Mouse (Mus musculus) A20 (cell line): ENCODE results near the gene Eapp.
"Not testable (repeated sequence)": the region's sequence is repeated elsewhere in the genome, so short reads cannot be mapped to it uniquely, and the experiment has no call there.

Source experiments
- DNase-seq: peaks from one replicate; pipeline ENCODE4 v3.0.0-alpha.2; 2011; ENCODE audit warnings: low read depth, low spot score

Gene Eapp

DNA sequence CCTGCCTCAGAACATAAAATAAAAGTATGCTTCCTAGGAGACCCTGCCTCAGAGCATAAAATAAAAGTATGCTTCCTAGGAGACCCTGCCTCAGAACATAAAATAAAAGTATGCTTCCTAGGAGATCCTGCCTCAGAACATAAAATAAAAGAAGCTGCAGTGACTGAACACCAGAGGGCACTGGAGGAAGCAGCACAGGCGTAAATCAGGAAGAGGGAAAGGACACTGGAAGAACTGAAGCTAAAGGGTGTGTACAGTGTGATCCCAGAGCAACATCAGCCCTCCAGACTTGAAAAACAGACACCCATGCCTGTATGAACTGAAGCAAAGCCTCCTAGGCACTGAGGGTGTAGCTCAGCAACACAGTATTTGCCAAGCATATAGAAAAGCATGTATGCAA lies 12.5 kb downstream of the Eapp start:
- DNase-seq = peak; percentile 29

GRCm38 (mm10) chr12:54676709-54677108 lies 19.0 kb downstream of the Eapp start:
- DNase-seq = no peak

- no peak for DNase-seq
These were observed 20.3 kb downstream of the Eapp start for GRCm38 (mm10) chr12:54675396-54675795.

- DNase-seq = no peak
These were observed 24.4 kb downstream of the Eapp start for GRCm38 (mm10) chr12:54671262-54671661.

DNA sequence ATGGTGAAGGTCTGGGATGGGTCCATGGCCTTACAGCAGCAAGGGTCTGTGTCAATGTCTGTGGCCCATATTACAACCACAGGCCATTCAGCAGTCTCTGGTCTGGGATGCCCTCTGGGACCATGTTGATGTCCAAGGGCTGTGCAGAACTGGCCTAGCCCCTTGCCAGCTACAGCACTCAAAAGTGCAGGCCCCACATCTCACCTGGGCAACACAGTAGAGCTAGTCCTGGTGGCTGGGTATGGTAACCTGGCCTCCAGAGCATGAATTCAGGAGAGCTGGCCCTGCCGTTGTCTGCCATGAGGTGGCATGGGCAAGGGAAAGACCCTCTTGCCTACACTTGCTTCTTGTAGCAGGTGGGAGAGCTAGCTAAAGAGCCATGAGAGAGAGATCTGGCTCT lies 27.6 kb downstream of the Eapp start:
- DNase-seq = no peak

GRCm38 (mm10) chr12:54665526-54665925 lies 30.2 kb downstream of the Eapp start:
- DNase-seq = no peak

DNA sequence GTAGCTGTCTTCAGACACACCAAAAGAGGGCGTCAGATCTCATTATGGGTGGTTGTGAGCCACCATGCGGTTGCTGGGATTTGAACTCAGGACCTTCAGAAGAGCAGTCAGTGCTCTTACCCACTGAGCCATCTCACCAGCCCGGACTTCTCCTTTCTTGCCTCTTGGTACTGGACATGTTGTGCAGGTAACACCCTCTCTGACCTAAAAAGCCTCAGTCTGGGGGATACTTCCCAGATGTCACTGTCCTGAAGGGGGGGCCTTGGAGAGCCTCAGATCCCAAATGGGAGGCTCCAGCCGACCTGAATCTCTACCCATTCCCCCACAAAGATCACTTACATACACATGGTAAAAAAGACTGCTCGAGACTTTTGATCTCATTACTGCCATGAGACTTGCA lies 34.2 kb downstream of the Eapp start:
- DNase-seq = not testable (repeated sequence)

- DNase-seq = no peak
These were observed 35.8 kb downstream of the Eapp start for GRCm38 (mm10) chr12:54659901-54660300.

GRCm38 (mm10) chr12:54658425-54659092 lies 37.1 kb downstream of the Eapp start:
- peak; percentile 73 for DNase-seq

- no peak for DNase-seq
These were observed 37.7 kb downstream of the Eapp start for GRCm38 (mm10) chr12:54657951-54658350.

GRCm38 (mm10) chr12:54657226-54657625 lies 38.5 kb downstream of the Eapp start:
- DNase-seq = no peak

DNA sequence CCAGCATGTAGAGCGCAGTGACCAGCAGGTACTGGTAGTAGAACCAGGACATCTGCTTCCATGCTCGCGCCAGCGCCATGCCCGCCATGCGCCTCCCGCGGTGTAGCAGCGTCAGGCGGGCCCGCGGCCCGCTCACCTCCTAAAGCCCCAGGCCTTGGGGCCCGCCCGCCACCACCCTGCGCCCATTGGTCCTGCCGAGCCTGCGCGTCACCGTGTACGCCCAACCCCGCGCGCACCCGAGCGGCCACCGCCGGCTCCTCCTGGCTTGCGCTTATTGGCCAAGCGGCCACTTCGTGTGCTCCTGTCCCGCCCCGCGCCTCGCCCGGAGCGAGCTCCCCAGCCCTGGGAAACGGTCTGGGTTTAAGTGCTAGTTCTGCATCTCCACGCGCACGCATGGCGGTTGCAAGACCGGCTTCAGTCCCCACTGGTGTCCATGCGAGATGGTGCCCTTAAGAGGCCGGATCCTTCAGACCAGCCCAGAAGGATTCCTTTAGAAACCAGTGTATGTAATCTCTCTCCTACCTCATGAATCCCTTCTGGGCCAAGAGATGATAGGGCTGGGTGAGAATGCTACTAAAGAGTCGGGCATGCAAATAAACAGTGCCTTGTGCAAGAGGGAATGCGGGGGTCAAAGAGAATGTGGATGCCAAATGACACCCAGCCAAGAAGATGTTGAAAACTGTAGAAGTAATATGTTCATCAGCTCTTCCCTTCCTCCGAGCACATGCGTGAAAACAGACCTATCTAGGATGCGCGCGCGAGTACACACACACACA lies 39.1 kb downstream of the Eapp start, which contains the start of gene Sptssa:
Sptssa (minus strand) TSS at position 178 of the 776 bp plus-strand sequence.
- DNase-seq = peak; percentile 98

DNA sequence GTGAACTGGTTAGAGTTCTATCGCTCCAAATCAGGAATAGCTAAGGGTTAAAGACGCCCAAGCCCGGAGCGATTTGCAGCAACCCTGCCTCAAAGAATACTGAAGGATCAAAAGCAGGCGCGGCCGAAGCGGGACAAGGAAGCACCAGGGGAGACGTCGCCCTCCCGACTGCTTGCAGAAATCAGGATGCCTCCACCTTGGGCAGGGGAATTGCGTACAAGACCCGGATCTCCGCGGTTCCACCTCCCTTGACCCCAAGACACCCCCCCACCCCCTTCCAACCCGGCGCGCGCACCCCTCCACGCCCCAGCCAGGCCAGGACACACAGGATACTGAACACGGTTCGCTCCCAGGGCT lies 39.7 kb downstream of the Eapp start:
- DNase-seq = no peak

DNA sequence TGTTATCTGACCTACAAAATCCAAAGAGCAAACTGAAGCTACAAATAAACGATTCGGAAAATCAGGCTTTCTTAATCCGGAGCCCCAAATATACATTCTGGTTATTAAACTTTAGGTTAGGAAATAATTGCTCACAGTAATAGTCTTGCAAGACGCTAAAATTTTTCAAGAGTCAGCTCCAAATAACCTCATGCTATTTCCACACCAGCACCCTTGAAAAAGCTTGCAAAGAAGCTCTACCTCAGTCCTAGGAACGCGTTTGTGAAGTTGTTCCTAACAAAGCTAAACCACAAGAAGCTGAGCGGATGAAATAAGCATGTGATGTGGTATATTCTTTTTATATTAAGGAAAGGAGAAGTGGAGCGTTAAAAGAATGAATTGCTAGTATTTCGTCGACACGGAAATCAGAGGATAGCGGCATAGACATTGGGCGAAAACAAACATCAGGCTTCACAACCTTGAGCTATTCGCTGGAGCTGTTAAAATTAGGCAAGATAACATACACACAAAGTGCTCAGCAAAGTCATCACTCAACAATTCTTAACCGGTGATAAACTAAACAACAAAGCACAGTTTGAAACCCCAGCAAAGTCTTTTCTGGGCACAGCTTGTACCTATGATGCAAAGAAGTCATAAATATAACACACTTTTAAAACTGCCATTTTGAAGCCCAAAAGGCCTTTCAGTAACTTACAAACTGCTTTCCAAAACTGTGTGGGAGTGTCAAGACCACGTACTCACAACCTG lies 40.2 kb downstream of the Eapp start:
- peak; percentile 66 for DNase-seq

- peak; percentile 63 for DNase-seq
These were observed 41.0 kb downstream of the Eapp start for GRCm38 (mm10) chr12:54654741-54655140.

- no peak for DNase-seq
These were observed 41.6 kb downstream of the Eapp start for GRCm38 (mm10) chr12:54654141-54654540.

DNA sequence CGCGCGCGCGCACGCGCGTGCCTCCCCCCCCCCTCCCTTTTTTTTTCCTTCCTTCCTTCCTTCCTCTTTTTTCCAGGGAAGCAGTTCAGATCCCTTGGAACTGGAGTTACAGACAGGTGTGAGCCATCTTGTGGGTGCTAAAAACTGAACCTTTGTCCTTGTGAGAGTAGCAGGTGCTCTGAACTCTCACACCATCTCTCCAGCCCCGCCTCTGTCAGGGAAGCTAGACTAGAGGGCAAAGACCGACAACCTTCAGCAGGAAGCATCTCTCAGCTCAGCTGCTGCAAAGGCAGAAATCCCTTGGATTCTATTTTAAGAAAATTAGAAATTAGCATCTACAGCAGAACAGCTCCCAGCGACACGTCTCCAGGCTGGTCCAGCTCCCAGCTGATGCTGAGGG lies 43.4 kb downstream of the Eapp start:
- no peak for DNase-seq

DNA sequence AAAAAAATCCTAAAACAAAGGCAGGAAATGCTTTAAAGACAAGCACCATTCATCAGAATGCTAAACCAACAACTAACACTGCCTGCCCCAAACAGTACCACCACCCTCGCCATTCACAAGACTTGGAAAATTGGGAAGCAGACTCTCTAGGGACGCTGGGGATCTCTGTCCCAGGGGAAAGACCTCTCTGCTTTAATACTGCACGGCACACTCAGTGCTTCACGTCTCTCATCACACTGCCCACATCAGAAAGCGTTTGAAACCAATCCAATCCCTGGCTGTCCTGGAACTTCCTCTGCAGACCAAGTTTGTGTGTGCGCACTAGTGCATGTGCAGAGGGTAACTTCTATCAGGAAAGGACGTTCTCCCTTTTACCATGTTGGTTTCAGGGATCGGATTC lies 43.9 kb downstream of the Eapp start:
- no peak for DNase-seq

DNA sequence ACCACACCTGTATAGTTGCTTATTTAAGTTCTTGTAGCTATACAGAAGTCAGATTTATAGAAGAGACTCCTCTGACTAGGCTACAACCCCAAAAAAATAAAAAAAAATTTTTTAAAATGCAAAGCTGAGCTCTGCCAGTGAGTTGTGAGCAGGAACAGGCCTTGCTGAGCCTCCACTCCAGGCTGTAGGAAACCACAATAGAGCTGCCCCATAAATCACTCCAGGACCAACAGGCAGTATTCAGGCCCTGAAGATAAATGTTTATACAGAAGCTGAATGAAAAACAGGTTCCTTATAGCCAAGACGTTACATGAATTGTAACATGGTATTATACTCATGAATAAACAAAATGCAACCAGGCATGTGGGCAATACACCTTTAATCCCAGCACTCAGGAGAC lies 44.5 kb downstream of the Eapp start:
- DNase-seq = no peak

GRCm38 (mm10) chr12:54644947-54645346 lies 50.8 kb downstream of the Eapp start:
- peak; percentile 30 for DNase-seq

DNA sequence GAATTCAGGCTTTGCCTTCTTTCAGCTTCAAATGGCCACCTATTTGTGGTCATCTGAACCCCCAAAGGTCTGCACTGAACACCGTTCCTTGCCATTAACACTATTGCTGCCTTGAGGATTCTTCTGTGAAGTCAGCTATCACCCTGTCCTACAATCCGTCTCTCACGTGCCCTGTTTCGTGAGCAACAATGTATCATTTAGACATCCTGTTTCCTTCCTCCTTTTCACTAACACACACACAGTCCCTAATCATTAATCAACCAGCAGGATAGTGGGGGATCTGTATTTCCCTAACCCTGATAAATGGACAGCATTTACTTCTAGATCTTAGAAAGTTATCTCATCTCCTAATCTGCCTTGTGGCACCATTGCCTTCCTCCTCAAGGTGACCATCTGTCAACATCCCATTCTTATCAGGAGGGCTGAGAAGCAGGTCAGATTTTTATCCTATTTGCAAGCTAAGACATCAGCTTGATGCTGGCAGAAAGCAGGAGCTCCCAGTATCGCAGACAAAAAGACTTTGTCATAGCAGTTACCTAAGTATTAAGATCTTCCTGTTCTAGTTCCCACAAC lies 52.3 kb downstream of the Eapp start:
- DNase-seq = no peak

DNA sequence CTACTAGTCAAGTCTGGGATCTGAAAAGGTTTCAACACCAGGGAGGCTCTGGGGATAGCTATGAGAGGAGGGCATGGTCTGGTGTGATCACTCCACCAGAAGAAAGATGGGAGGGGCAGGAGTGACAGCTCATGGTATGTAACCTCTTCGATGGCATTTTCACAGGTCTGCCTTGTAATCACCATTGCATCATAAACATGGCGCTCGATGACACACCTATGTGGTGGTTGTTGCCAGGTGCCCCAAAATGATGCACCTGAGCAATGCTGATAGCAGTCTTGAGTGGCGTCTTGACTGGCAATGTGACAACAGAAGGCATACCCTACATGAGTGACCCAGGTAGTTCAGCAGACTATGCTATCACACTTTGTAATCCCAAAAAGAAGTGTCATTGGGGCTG lies 54.3 kb downstream of the Eapp start:
- no peak for DNase-seq
